Mouse (Mus musculus) liver, embryonic 11.5 days (tissue): Measurements from ENCODE around the gene Ppp2r2c. TPM values are rescaled to one million over a fixed set of nuclear protein-coding genes. Genes with fewer than 3 reads are reported as not detected.

Experiments used
- ATAC-seq: fragments of 200-750 bp; cut with Nextera tagmentation; replicated peaks from 2 replicates; pipeline ENCODE4 v1.8.0; 2017; ENCODE audit warnings: moderate number of reproducible peaks, mild to moderate bottlenecking, moderate TSS enrichment, moderate library complexity; ENCODE audit not compliant: low FRiP score
- DNase-seq: peaks from one replicate; pipeline ENCODE4 v3.0.0-alpha.2; 2017; ENCODE audit warnings: low spot score
- H3K27ac ChIP-seq: fragments of 300-500 bp; sonication (generic); 2 replicates; pipeline ENCODE4 v1.5.1; 2014; ENCODE audit warnings: mild to moderate bottlenecking, low read depth, low read length, control low read depth
- H3K27me3 ChIP-seq: fragments of 300-500 bp; sonication (generic); replicated peaks from 2 replicates; pipeline ENCODE4 v1.6.1; 2014; ENCODE audit warnings: low read length, mixed read lengths; ENCODE audit not compliant: control insufficient read depth, insufficient read depth
- H3K36me3 ChIP-seq: fragments of 300-500 bp; sonication (generic); 2 replicates; pipeline ENCODE4 v1.6.1; 2014; ENCODE audit warnings: mild to moderate bottlenecking, low read length, moderate library complexity, mixed read lengths; ENCODE audit not compliant: control insufficient read depth, insufficient read depth
- H3K4me1 ChIP-seq: fragments of 300-500 bp; sonication (generic); replicated peaks from 2 replicates; pipeline ENCODE4 v1.6.1; 2014; ENCODE audit warnings: low read length, mixed read lengths; ENCODE audit not compliant: control insufficient read depth, insufficient read depth
- H3K4me2 ChIP-seq: fragments of 300-500 bp; sonication (generic); 2 replicates; pipeline ENCODE4 v1.6.1; 2014; ENCODE audit warnings: mild to moderate bottlenecking, control low read depth, moderate library complexity
- H3K4me3 ChIP-seq: fragments of 300-500 bp; sonication (generic); 2 replicates; pipeline ENCODE4 v1.5.1; 2014; ENCODE audit warnings: low read depth, low read length, control low read depth
- H3K9ac ChIP-seq: fragments of 300-500 bp; sonication (generic); 2 replicates; pipeline ENCODE4 v1.6.1; 2014; ENCODE audit warnings: low read depth, low read length, control low read depth
- H3K9me3 ChIP-seq: fragments of 300-500 bp; sonication (generic); 2 replicates; pipeline ENCODE4 v1.6.1; 2016; ENCODE audit warnings: low read length, inconsistent platforms, mixed read lengths; ENCODE audit not compliant: control insufficient read depth
- WGBS: fragments of 180-500 bp; shearing (Covaris S2); extraction: QIAGEN DNeasy Blood & Tissue Kit; methylation state at CpG from one replicate; pipeline ENCODE4 v1.1.7; 2014; 5-methylcytosine and 5-hydroxymethylcytosine counted together
- polyA plus RNA-seq: library from polyadenylated mRNA; unstranded; fragments of >200 nt; fragmentation: Nextera tagmentation; extraction: Ambion mirVana; gene quantifications from 2 replicates; pipeline ENCODE4 v1.2.1, GENCODE M21; 2014

The Ppp2r2c gene
- polyA plus RNA-seq, 1 experiment from 2014 or later = 0.33 TPM

- Histone ChIP-seq H3K4me1 (no peaks in the 10 kb centered on the region), H3K27ac (no peak overlapping the region), H3K9ac (no peak overlapping the region), H3K4me2 (no peak overlapping the region), H3K36me3 (no peaks in the 10 kb centered on the region), H3K27me3 (peaks cover 10% of the 10 kb centered on the region), H3K4me3 (no peak overlapping the region), H3K9me3 (no peaks in the 10 kb centered on the region)
- no peak for ATAC-seq
- WGBS = 86% methylated on average over 2 of the region's 2 CpGs
- no peak for DNase-seq
Observed at GRCm38 (mm10) chr5:36861084-36861483, 7.2 kb upstream of the Ppp2r2c start.

- Histone ChIP-seq H3K4me1 (no peaks in the 10 kb centered on the region; the same call in 1 of the 2 replicates), H3K36me3 (no peaks in the 10 kb centered on the region), H3K9ac (no peak overlapping the region), H3K27me3 (peaks cover 67% of the 10 kb centered on the region), H3K4me2 (no peak overlapping the region), H3K27ac (no peak overlapping the region), H3K9me3 (no peaks in the 10 kb centered on the region), H3K4me3 (no peak overlapping the region)
- 69% methylated on average over 7 of the region's 7 CpGs for WGBS
- ATAC-seq (no peak), DNase-seq (no peak)
Observed at GRCm38 (mm10) chr5:36866701-36867250, 1.5 kb upstream of the Ppp2r2c start.

- H3K4me2 ChIP-seq = no peak overlapping the region
- no peaks in the 10 kb centered on the region; the same call in 1 of the 2 replicates for H3K4me1 ChIP-seq
- 13% methylated on average over 6 of the region's 6 CpGs for WGBS
- H3K4me3 ChIP-seq = no peak overlapping the region
- H3K36me3 ChIP-seq = no peaks in the 10 kb centered on the region
- H3K27me3 ChIP-seq = peaks cover 69% of the 10 kb centered on the region
- DNase-seq (no peak), ATAC-seq (no peak)
- H3K27ac ChIP-seq = no peak overlapping the region
- no peak overlapping the region for H3K9ac ChIP-seq
- H3K9me3 ChIP-seq = no peaks in the 10 kb centered on the region
Observed at GRCm38 (mm10) chr5:36867561-36867960, 752 bp upstream of the Ppp2r2c start.

- H3K4me2 ChIP-seq = no peak overlapping the region
- H3K9ac ChIP-seq = no peak overlapping the region
- peak overlapping the region; percentile 41 for H3K4me3 ChIP-seq
- H3K36me3 ChIP-seq = no peaks in the 10 kb centered on the region
- DNase-seq (no peak), ATAC-seq (no peak)
- no peak overlapping the region for H3K27ac ChIP-seq
- peaks cover 68% of the 10 kb centered on the region for H3K27me3 ChIP-seq
- no peaks in the 10 kb centered on the region for H3K9me3 ChIP-seq
- no peaks in the 10 kb centered on the region; the same call in 1 of the 2 replicates for H3K4me1 ChIP-seq
- WGBS = 2% methylated on average over 7 of the region's 7 CpGs
Observed at GRCm38 (mm10) chr5:36869186-36869577, 869 bp downstream of the Ppp2r2c start.

GRCm38 (mm10) chr5:36869578-36870236 lies 1.4 kb downstream of the Ppp2r2c start:
- no peaks in the 10 kb centered on the region for H3K9me3 ChIP-seq
- peak overlapping the region; percentile 50 for H3K4me2 ChIP-seq
- no peaks in the 10 kb centered on the region for H3K36me3 ChIP-seq
- no peak overlapping the region for H3K27ac ChIP-seq
- no peak for DNase-seq
- WGBS = 1% methylated on average over 56 of the region's 56 CpGs
- no peak for ATAC-seq
- no peaks in the 10 kb centered on the region; the same call in 1 of the 2 replicates for H3K4me1 ChIP-seq
- peaks cover 66% of the 10 kb centered on the region for H3K27me3 ChIP-seq
- H3K9ac ChIP-seq = no peak overlapping the region
- peak overlapping the region; percentile 30; the same call in 1 of the 2 replicates for H3K4me3 ChIP-seq

- Histone ChIP-seq H3K9ac (no peak overlapping the region), H3K4me3 (no peak overlapping the region), H3K4me2 (no peak overlapping the region), H3K9me3 (no peaks in the 10 kb centered on the region), H3K27me3 (peaks cover 66% of the 10 kb centered on the region), H3K27ac (no peak overlapping the region), H3K36me3 (no peaks in the 10 kb centered on the region), H3K4me1 (no peaks in the 10 kb centered on the region; the same call in 1 of the 2 replicates)
- 77% methylated on average over 6 of the region's 6 CpGs for WGBS
- ATAC-seq = no peak
- no peak for DNase-seq
Observed at GRCm38 (mm10) chr5:36870916-36871315, 2.6 kb downstream of the Ppp2r2c start.

- WGBS = 59% methylated on average over 4 of the region's 4 CpGs
- ATAC-seq (no peak), DNase-seq (no peak)
- Histone ChIP-seq H3K9ac (no peak overlapping the region), H3K27me3 (peaks cover 16% of the 10 kb centered on the region), H3K4me3 (no peak overlapping the region), H3K4me1 (no peaks in the 10 kb centered on the region), H3K27ac (no peak overlapping the region), H3K36me3 (no peaks in the 10 kb centered on the region), H3K9me3 (no peaks in the 10 kb centered on the region), H3K4me2 (no peak overlapping the region)
Observed at GRCm38 (mm10) chr5:36875956-36876355, 7.6 kb downstream of the Ppp2r2c start.

- DNase-seq = no peak
- Histone ChIP-seq H3K4me2 (no peak overlapping the region), H3K27ac (no peak overlapping the region), H3K27me3 (peaks cover 6% of the 10 kb centered on the region), H3K4me3 (no peak overlapping the region), H3K4me1 (no peaks in the 10 kb centered on the region), H3K36me3 (no peaks in the 10 kb centered on the region), H3K9ac (no peak overlapping the region), H3K9me3 (no peaks in the 10 kb centered on the region)
- ATAC-seq = no peak
- WGBS = 62% methylated on average over 7 of the region's 7 CpGs
Observed at GRCm38 (mm10) chr5:36876777-36877396, 8.6 kb downstream of the Ppp2r2c start.
